Mouse (Mus musculus) central nervous system, embryonic 14 days (tissue): ENCODE measurements around the gene Raly. TPM values are rescaled to one million over a fixed set of nuclear protein-coding genes. Genes with fewer than 3 reads are reported as not detected.

ENCODE experiments used
- polyA plus RNA-seq: library from polyadenylated mRNA; depleted of rRNA; stranded (reverse); fragments of >200 nt; gene quantifications from 2 replicates; pipeline ENCODE4 v1.2.3, GENCODE M21; 2012; rRNA removed

Gene Raly
- polyA plus RNA-seq: 304 and 334 TPM in 2 replicates

GRCm38 (mm10) chr2:154790656-154791483, at the start of gene Raly, which contains the start of gene a:
Gene Raly, plus strand, starts transcription at chr2:154791096.
Gene a, plus strand, starts transcription at chr2:154791402.

GRCm38 (mm10) chr2:154769930-154770329, 21.0 kb upstream of the Raly start, which contains the start of gene Gm14214:
Gene Gm14214, minus strand, starts transcription at chr2:154770030.

GRCm38 (mm10) chr2:154892201-154893044, 101.5 kb downstream of the Raly start, which contains the start of gene Eif2s2:
Gene Eif2s2, minus strand, starts transcription at chr2:154892935.

Other genes with a start within 250 kb of the Raly start
- 0.68 and 0.70 TPM in 2 replicates for gene 1700003F12Rik, start 244.0 kb upstream of the Raly start, polyA plus RNA-seq
- 0.07 and 0.10 TPM in 2 replicates for gene Actl10, start 239.3 kb upstream of the Raly start, polyA plus RNA-seq
- gene Necab3, start 232.2 kb upstream of the Raly start, polyA plus RNA-seq: 13.5 and 17.8 TPM in 2 replicates
- gene E2f1, start 221.2 kb upstream of the Raly start, polyA plus RNA-seq: 21.2 and 22.4 TPM in 2 replicates
- 10.3 and 11.8 TPM in 2 replicates for gene Pxmp4, start 187.4 kb upstream of the Raly start, polyA plus RNA-seq
- gene Zfp341, start 177.8 kb upstream of the Raly start, polyA plus RNA-seq: 13.8 and 14.3 TPM in 2 replicates
- gene 4930519P11Rik, start 177.7 kb upstream of the Raly start, polyA plus RNA-seq: 0.31 and 0.66 TPM in 2 replicates
- 208 and 217 TPM in 2 replicates for gene Chmp4b, start 139.4 kb upstream of the Raly start, polyA plus RNA-seq
- not detected in 2 replicates for gene Gm14214, start 21.1 kb upstream of the Raly start, polyA plus RNA-seq
- gene a, start 306 bp downstream of the Raly start, polyA plus RNA-seq: 7.2 and 7.8 TPM in 2 replicates
- 68.4 and 72.1 TPM in 2 replicates for gene Eif2s2, start 101.8 kb downstream of the Raly start, polyA plus RNA-seq
- 0.20 and 0.41 TPM in 2 replicates for gene Gm14226, start 227.2 kb downstream of the Raly start, polyA plus RNA-seq